Mouse (Mus musculus) adrenal gland, postnatal 25 days (tissue): ENCODE results near the gene Amh. TPM values are rescaled to one million over a fixed set of nuclear protein-coding genes. Genes with fewer than 3 reads are reported as not detected.

ENCODE experiments used
- microRNA-seq, 2 experiments: library from miRNA; unstranded; fragments of <30 nt; microRNA quantifications; one replicate each; pipeline ENCODE4 v1.2.0; 2021
- total RNA-seq: library from RNA; stranded (reverse); gene quantifications from 2 replicates; pipeline ENCODE4 v1.2.3, GENCODE M21; 2021

The Amh gene
- total RNA-seq, 1 experiment from 2014 or later, result 0.79 TPM

Small RNAs within 50 kb of the gene (microRNA-seq; reads per million reads assigned to microRNA genes)
- 1.1 to 2.1 reads per million in 2 experiments for gene Mir1982

Other genes with a start within 250 kb of the Amh start
- gene Rexo1, start 243.7 kb upstream of the Amh start, total RNA-seq, result 57.4 and 63.5 TPM in 2 replicates
- gene Klf16, start 227.9 kb upstream of the Amh start, total RNA-seq, result 9.6 and 14.8 TPM in 2 replicates
- gene Abhd17a, start 214.9 kb upstream of the Amh start, total RNA-seq, result 87.8 and 100 TPM in 2 replicates
- gene Scamp4, start 202.4 kb upstream of the Amh start, total RNA-seq, result 64.8 and 68.6 TPM in 2 replicates
- 3.5 and 5.6 TPM in 2 replicates for gene Adat3, start 202.4 kb upstream of the Amh start, total RNA-seq
- gene Gm49322, start 199.2 kb upstream of the Amh start, total RNA-seq, result 2.3 and 3.0 TPM in 2 replicates
- gene Csnk1g2, start 182.4 kb upstream of the Amh start, total RNA-seq, result 127 and 157 TPM in 2 replicates
- 68.4 and 79.2 TPM in 2 replicates for gene Btbd2, start 148.2 kb upstream of the Amh start, total RNA-seq
- 155 and 164 TPM in 2 replicates for gene Mknk2, start 127.1 kb upstream of the Amh start, total RNA-seq
- 15.2 and 18.8 TPM in 2 replicates for gene Mob3a, start 103.3 kb upstream of the Amh start, total RNA-seq
- 21.6 and 37.1 TPM in 2 replicates for gene Izumo4, start 103.1 kb upstream of the Amh start, total RNA-seq
- 94.4 and 102 TPM in 2 replicates for gene Ap3d1, start 63.0 kb upstream of the Amh start, total RNA-seq
- 97.3 and 102 TPM in 2 replicates for gene Dot1l, start 50.0 kb upstream of the Amh start, total RNA-seq
- gene Sf3a2, start 7.0 kb upstream of the Amh start, total RNA-seq, result 56.7 and 60.1 TPM in 2 replicates
- 114 and 132 TPM in 2 replicates for gene Plekhj1, start 6.6 kb upstream of the Amh start, total RNA-seq
- gene Jsrp1, start 8.3 kb downstream of the Amh start, total RNA-seq, result 6.7 and 8.7 TPM in 2 replicates
- gene Oaz1, start 21.4 kb downstream of the Amh start, total RNA-seq, result 742 and 955 TPM in 2 replicates
- 3.5 and 5.1 TPM in 2 replicates for gene Lingo3, start 38.8 kb downstream of the Amh start, total RNA-seq
- gene Lsm7, start 50.0 kb downstream of the Amh start, total RNA-seq, result 42.8 and 49.8 TPM in 2 replicates
- 38.8 and 48.5 TPM in 2 replicates for gene Sppl2b, start 50.0 kb downstream of the Amh start, total RNA-seq
- gene Tmprss9, start 66.6 kb downstream of the Amh start, total RNA-seq, result not detected in 2 replicates
- 188 and 208 TPM in 2 replicates for gene Timm13, start 95.7 kb downstream of the Amh start, total RNA-seq
- 14.4 and 15.2 TPM in 2 replicates for gene Lmnb2, start 113.0 kb downstream of the Amh start, total RNA-seq
- gene Gadd45b, start 124.8 kb downstream of the Amh start, total RNA-seq, result 15.3 and 15.4 TPM in 2 replicates
- gene Gng7, start 209.7 kb downstream of the Amh start, total RNA-seq, result 4.5 and 7.8 TPM in 2 replicates
- 1.9 and 2.9 TPM in 2 replicates for gene Diras1, start 220.4 kb downstream of the Amh start, total RNA-seq
- gene Slc39a3, start 232.2 kb downstream of the Amh start, total RNA-seq, result 45.1 and 80.7 TPM in 2 replicates